Mouse (Mus musculus) large intestine, adult 2 months (tissue): ENCODE results near the gene Eng. TPM values are rescaled to one million over a fixed set of nuclear protein-coding genes. Genes with fewer than 3 reads are reported as not detected.

ENCODE experiments used
- DNase-seq: peaks from one replicate; pipeline ENCODE4 v3.0.0-alpha.2; 2012; ENCODE audit warnings: low read depth, low spot score
- WGBS: fragments of 180-500 bp; shearing (Covaris S2); methylation state at CpG from one replicate; pipeline ENCODE4 v1.1.7; 2018; 5-methylcytosine and 5-hydroxymethylcytosine counted together
- polyA plus RNA-seq: library from polyadenylated mRNA; depleted of rRNA; stranded (reverse); fragments of >200 nt; gene quantifications from 2 replicates; pipeline ENCODE4 v1.2.3, GENCODE M21; 2012; rRNA removed

Gene Eng
- polyA plus RNA-seq, 1 experiment: 34.5 TPM

DNA sequence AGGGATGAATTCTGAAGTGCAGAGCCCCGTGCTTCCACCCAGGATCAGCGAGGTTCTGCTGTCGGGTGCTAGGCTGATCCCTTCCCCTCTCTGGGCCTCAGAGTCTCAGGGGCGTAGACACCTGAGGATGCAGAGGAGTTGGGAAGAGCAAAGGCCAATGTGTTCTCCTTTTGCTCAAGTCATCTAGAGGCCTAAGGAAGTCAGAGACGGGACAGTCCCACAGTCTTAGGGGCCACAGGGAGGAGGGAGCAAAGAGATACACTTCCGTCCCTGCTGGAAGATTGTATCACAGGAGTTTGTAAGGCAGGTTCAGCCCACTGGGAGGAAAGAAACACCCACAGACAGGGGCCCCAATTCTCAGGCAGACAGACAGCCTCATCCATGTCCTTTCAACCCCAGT lies 75.7 kb downstream of the Eng start:
- DNase-seq: no peak
- 45% methylated on average over 6 of the region's 6 CpGs for WGBS

DNA sequence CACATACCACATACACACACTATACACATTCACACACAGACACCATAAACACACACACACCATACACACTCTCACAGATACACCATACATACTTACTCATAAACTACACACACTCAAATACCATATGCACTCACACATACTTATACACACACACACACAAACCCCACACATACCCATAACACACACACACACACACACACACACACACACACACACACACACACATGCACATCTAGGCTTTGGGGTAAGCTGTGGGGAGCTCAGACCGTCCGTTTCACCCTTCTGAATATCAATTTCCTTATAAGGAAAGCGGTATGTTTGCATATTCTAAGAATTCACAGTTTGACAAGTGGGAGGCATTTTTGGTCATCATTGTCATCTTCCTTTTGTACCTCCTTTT lies 76.2 kb downstream of the Eng start:
- WGBS: 46% methylated on average over 3 of the region's 3 CpGs
- no peak for DNase-seq

DNA sequence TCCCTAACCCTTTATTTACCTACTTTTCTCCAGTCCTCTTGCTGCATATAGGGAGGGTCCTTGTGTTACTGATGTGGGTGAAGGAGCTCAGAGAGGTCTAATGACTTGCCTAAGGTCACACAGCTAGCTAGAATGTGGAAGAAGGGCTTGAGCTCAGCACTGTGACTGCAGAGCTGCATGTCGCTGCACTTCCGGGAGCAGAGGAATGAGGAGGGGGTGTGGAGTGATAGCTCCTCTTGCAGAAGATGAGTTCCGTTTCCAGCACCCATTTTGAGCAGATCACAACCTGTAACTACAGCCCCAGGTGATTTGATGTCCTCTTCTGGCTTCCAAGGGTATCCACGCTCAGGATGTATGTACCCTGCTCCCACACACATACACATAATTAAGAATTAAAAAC lies 77.8 kb downstream of the Eng start:
- 95% methylated on average over 4 of the region's 4 CpGs for WGBS
- no peak for DNase-seq

DNA sequence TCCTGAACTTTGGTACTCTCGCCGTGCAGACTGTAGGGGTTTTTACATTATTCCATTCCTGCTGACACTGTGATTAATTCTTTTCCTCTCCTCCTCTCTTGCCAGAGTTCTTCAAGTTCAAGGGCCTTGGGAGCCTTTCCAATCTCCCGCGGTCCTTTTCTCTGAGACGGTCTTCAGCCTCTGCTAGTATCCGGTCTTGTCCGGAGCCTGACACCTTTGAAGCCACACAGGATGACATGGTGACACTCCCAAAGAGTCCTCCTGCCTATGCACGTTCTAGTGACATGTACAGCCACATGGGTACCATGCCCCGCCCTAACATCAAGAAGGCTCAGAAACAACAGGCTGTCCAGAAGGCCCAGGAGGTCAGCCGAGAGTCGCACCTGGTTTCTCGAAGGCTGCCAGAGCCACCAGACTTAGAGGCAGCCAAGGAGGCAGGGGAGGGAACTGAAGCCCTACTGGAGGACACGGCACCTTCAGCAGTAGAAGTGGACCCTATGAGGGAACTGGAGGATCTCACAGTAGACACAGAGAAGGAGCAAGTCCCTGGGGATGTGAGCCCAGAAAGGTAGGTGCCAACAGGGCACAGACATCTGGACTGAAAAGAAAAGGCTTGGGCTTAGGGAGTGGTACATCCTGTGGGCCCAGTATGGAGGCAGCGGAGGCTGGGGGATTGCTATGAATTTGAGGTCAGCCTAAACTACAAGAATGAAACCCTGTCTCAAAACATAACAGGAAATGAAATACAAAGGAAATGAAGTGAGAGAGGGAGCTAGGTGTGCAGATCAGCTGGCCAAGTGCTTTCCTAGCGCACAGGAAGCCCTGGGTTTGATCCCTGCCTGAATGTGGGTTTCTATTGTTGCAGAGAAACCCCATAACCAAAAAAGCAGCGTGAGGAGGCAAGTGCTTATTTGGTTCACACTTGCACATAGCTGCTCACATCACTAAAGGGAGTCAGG lies 78.7 kb downstream of the Eng start:
- WGBS: 64% methylated on average over 16 of the region's 16 CpGs
- DNase-seq: no peak

DNA sequence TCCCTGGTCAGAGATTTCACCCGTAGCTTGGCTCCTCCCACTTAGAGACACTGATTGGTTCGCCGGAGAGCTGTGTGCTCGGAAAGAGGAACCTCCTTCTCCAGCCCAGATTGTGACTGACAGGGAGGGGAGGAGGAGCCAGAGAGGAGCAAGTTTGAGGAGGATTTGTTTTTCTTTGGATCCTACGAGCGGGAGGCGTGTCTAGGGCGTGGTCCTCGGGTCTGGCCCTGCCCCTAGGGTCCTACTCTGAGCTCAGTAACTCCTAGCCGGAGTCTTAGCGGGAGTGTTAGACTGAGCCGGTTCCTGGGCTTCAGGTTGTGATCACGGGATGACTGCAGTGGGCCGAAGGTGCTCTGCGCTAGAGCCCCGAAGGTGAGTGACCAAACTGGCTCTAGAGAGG lies 81.0 kb downstream of the Eng start:
- DNase-seq: peak; percentile 90
- WGBS: 3% methylated on average over 16 of the region's 16 CpGs

DNA sequence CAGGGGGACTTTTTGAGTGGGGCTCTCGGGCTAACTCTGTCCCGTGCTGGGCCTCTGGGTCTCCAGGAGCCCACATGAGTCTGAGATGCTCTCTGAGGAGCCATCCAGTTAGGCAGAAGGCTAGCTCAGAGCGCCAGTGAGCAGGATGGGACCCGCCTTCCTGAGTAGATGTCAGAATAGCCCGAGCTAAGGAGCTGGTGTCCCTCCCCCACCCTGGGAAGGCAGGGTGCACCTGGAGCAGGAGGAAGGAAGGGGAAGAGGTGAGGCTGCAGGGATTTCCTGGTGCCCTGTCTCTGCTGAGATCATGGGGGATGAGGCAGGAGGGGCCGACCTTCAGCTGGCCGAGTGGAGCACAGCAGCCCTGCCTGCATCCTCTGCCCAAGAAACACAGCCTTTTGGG lies 82.1 kb downstream of the Eng start:
- no peak for DNase-seq
- WGBS: 40% methylated on average over 7 of the region's 7 CpGs

DNA sequence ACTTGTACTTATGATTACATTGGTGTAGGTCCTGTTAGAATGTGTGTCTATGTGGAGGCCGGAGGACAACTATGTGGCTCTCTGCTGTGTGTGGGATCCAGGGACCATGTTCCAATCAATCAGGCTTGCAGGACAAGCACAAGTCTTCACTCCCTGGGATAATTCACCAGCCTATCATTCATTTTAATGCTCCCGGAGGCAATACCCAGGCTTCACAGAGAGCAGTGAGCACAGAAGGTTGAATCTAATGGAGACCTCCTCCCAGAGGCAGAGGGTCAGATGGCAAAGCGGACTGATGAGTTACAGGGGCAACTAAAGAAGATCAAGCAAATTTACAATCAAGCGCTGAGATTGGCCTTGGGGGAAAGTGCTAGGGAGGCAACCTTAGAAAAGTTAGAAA lies 83.2 kb downstream of the Eng start:
- no peak for DNase-seq
- WGBS: 90% methylated on average over 4 of the region's 4 CpGs

DNA sequence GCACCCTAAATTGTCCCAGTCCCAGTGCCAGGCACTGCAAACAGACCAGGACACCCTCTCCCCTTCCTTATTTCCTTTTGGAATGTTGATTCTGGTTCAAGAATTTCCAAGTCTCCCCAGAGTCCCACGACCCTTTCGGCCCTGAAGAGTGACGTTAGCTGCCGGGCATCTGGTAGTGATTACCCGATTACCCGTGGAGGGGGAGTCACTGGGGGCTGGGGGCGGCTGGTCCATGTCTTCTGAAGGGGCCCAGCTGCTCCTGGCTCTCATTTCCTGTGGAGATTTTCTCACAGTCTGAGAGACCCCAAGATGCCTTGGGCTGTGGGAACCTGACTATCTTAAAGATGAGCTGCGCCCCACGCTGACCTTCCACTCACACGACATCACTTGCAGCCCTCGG lies 84.5 kb downstream of the Eng start:
- WGBS: 59% methylated on average over 11 of the region's 11 CpGs
- DNase-seq: no peak

DNA sequence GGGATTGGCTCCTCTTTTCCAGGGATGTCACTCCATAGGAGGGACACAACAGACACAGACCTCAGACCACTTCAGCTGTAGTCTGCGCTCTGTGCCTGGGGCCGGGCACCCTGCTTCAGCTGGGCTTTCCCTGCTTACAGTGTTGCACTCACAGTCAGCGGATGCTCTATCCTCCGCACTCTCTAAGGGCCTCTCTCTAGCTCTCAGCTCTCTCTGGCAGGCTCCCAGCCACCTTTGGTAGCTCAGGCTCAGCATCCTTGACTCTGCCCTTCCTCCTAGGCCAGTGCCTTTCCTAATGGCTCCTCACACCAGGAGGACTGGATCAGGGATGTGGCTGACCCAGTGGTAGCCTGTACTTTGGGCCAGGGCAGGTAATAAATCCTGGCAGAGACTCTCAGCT lies 85.5 kb downstream of the Eng start:
- no peak for DNase-seq
- WGBS: 77% methylated on average over 4 of the region's 4 CpGs

Other genes starting within 250 kb of the Eng start
- gene Naif1, start 196.1 kb upstream of the Eng start, polyA plus RNA-seq: 3.8 and 4.3 TPM in 2 replicates
- gene Slc25a25, start 195.2 kb upstream of the Eng start, polyA plus RNA-seq: 22.8 and 25.4 TPM in 2 replicates
- 37.4 and 44.5 TPM in 2 replicates for gene Fam102a, start 111.3 kb upstream of the Eng start, polyA plus RNA-seq
- gene Dpm2, start 75.7 kb upstream of the Eng start, polyA plus RNA-seq: 149 and 160 TPM in 2 replicates
- 0.11 and 0.48 TPM in 2 replicates for gene Pip5kl1, start 71.8 kb upstream of the Eng start, polyA plus RNA-seq
- gene 9430097D07Rik, start 70.9 kb upstream of the Eng start, polyA plus RNA-seq: 0.05 TPM in 1 of 2 replicates, not detected in the other
- gene St6galnac4, start 59.5 kb upstream of the Eng start, polyA plus RNA-seq: 7.7 and 8.4 TPM in 2 replicates
- 15.7 and 16.3 TPM in 2 replicates for gene St6galnac6, start 46.9 kb upstream of the Eng start, polyA plus RNA-seq
- 5.9 and 9.1 TPM in 2 replicates for gene Ak1, start 24.8 kb upstream of the Eng start, polyA plus RNA-seq
- gene Fpgs, start 57.5 kb downstream of the Eng start, polyA plus RNA-seq: 31.5 TPM in 2 replicates
- 93.8 and 96.5 TPM in 2 replicates for gene Cdk9, start 66.5 kb downstream of the Eng start, polyA plus RNA-seq
- 8.4 and 14.2 TPM in 2 replicates for gene Sh2d3c, start 74.5 kb downstream of the Eng start, polyA plus RNA-seq
- 0.14 TPM in 1 of 2 replicates, not detected in the other for gene 6330409D20Rik, start 94.4 kb downstream of the Eng start, polyA plus RNA-seq
- gene Tor2a, start 110.6 kb downstream of the Eng start, polyA plus RNA-seq: 93.7 and 110 TPM in 2 replicates
- gene Ttc16, start 129.0 kb downstream of the Eng start, polyA plus RNA-seq: 0.58 and 1.4 TPM in 2 replicates
- 17.4 and 30.9 TPM in 2 replicates for gene Ptrh1, start 129.2 kb downstream of the Eng start, polyA plus RNA-seq
- not detected in 2 replicates for gene Cfap157, start 137.8 kb downstream of the Eng start, polyA plus RNA-seq
- gene Stxbp1, start 200.7 kb downstream of the Eng start, polyA plus RNA-seq: 9.4 and 9.7 TPM in 2 replicates
- 28.7 and 29.1 TPM in 2 replicates for gene Fam129b, start 229.5 kb downstream of the Eng start, polyA plus RNA-seq